Mouse (Mus musculus): ENCODE results near the gene Ppm1l. TPM values are rescaled to one million over a fixed set of nuclear protein-coding genes. Genes with fewer than 3 reads are reported as not detected.

Gene Ppm1l
- 15.4 and 18.2 TPM in 2 replicates for polyA plus RNA-seq (2021; fragmentation: Nextera tagmentation)
- long read RNA-seq, experiment 1, full-length matches to known transcripts, result 54 of 107 reads
- long read RNA-seq, experiment 1, partial matches to known transcripts, result 4 of 107 reads
- long read RNA-seq, experiment 1, other reads (novel, unspliced or antisense), result 49 of 107 reads
- long read RNA-seq, experiment 2, full-length matches to known transcripts, result 252 of 315 reads
- long read RNA-seq, experiment 2, partial matches to known transcripts, result 4 of 315 reads
- long read RNA-seq, experiment 2, other reads (novel, unspliced or antisense), result 59 of 315 reads

DNA sequence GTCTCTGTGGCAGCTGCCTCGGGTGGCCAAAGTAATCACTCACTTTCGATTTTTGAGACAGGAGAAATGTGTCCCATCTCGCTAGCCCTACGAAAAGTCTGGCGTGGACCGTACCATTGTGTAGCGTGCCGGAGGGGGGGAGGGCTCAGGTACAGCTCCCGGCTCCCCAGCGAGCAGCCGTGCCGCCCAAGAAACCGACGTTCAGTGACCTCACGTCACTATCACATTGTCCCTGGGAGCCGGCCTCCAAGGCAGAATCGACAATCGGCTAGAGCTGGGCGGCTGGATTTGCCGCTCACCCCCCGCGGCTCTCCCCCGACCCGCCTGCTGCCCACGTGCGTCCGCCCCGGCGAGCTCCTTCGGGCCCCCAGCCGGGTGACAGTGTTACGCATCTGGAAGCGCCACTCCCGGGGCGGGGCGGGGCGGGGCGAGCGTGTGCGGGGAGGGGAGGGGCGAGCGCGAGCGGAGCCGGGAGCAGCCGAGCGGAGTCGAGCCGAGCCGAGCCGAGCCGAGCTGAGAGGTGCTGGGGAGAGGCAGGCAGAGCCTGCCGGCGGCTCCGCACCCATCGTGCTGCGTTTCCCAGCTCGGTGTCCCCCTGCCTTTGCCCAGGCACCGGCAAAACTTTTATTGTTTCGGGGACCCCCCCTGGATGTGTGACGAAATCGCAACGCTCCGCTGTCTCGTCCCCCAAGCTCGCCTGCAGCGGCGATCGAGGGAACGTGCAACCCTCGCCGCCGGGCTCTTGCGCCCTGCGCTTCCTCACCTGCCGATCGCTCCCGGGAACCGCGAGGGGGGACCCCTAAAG is at the start of gene Ppm1l:
TSS of gene Ppm1l (plus strand) at position 471 of the 805 bp plus-strand sequence.

DNA sequence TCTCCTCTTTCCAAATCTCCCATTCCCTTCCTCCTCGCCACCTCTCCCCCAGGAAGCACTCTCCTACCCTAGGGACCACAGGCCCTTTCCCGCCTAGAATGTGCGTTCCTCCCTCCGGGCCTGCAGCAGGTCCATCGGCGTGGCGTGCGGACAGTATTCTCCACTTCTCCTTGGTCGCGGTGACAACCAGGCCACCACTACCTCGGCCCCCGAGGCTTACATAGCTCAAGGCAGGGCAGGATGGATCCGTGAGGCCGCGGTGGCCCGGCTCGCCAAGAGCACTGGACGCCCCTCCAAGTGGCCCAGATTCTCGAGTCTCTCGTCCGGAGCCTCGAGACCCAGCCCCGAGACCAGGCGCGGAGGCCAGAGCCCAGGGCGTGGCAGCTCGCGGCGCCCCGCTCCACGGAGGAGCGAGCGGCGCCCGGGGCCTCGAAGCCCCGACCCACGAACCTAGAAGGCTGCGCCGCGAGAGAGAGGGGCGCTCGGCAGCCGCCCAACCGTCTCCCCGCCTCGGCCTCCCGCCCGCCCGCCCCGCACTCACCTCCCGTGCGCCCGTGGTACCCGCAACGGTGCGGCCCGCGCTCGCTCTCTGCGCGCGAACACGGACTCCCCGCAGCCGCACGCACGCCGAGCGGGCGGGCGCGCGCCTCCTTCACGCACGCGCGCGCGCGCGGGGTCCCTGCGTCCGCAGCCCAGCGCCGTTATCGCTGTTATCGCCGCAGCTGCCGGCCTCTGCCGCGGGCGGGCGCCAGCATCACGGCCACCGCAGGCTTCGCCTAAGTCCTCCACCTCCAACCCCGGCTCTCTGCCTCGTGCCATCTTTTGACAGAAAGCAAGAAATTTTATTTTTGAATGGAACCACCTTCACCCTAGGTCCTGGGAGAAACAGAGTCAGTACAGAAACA is 281.9 kb downstream of the Ppm1l start, which contains the start of gene B3galnt1:
TSS of gene B3galnt1 (minus strand) at position 700 of the 905 bp plus-strand sequence.

Other genes starting within 250 kb of the Ppm1l start
- gene Kpna4, start 189.7 kb upstream of the Ppm1l start, polyA plus RNA-seq (2021; fragmentation: Nextera tagmentation), result 8.0 and 10.4 TPM in 2 replicates
- gene Arl14, start 94.4 kb upstream of the Ppm1l start, polyA plus RNA-seq (2021; fragmentation: Nextera tagmentation), result not detected in 2 replicates

All from layer of hippocampus, adult 6 months (tissue).